Mouse (Mus musculus): ENCODE measurements at regions not wholly inside any gene's neighbourhood (a gene's known extent, or its start where the extent isn't known, plus 50 kb on each side); places are given as distances from the start of the nearest gene placed in this dataset.

DNA sequence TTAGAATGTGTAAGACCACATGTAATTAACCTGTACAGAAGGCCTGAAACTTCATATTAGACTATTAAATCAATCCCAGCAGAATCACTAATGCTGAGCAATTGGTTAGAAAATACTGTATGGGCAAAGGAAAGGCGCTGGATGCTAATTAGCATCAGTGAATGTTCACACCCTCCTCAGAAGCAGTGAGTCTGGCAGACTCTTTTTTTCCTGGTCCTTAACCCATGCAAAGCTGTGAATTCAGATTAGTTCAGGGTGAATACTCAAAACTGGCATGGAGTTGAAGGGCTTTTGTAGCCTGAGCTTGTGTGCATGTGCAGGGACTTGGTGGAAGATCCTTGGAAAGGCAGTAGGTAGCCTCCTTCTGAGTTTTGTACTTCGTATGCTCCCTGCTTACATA is 179.3 kb downstream of the Slc4a3 start:
- Histone ChIP-seq H3K27me3 (ENCODE audit: control insufficient read depth, insufficient read depth, low read length) (no peaks in the 10 kb centered on the region), H3K4me2 (ENCODE audit: low read depth, low read length) (no peak overlapping the region), H3K27ac (ENCODE audit: low read length) (no peak overlapping the region), H3K9ac (ENCODE audit: low read length) (no peak overlapping the region), H3K4me3 (ENCODE audit: low read length) (no peak overlapping the region), H3K36me3 (ENCODE audit: control insufficient read depth, insufficient read depth) (no peaks in the 10 kb centered on the region), H3K4me1 (ENCODE audit: control insufficient read depth, insufficient read depth, low read length) (no peaks in the 10 kb centered on the region), H3K9me3 (replicated peaks; ENCODE audit: control insufficient read depth, low read length) (peaks cover 2% of the 10 kb centered on the region; the same call in 1 of the 2 replicates)
- ATAC-seq (replicated peaks; ENCODE audit: extremely low read depth, insufficient read depth, low FRiP score), result no peak
- 76% methylated on average over 2 of the region's 2 CpGs for WGBS

DNA sequence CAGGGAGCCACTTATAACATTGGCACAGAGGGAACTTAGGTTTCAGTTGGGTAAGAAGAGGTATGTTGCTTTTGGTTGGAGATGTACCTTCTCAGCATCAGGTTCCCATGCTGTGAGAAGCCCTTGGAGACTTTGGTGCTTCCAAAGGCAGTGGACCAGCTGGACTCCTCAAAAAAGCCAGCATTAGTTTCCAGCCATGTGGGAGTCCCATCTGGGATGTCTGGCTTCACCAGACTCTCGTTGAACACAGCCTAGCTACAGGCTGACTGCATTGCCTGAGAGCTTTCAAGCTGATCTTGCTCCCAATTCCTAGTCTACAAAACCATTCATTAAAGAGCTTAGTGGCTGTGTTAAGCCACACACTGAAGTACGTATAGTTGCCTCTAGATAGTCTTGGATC is 182.8 kb downstream of the Slc4a3 start:
- Histone ChIP-seq H3K27ac (ENCODE audit: low read length) (no peak overlapping the region), H3K4me1 (ENCODE audit: control insufficient read depth, insufficient read depth, low read length) (peaks cover 9% of the 10 kb centered on the region), H3K9ac (ENCODE audit: low read length) (no peak overlapping the region), H3K9me3 (replicated peaks; ENCODE audit: control insufficient read depth, low read length) (peaks cover 2% of the 10 kb centered on the region; the same call in 1 of the 2 replicates), H3K4me2 (ENCODE audit: low read depth, low read length) (no peak overlapping the region), H3K4me3 (ENCODE audit: low read length) (no peak overlapping the region), H3K27me3 (ENCODE audit: control insufficient read depth, insufficient read depth, low read length) (no peaks in the 10 kb centered on the region), H3K36me3 (ENCODE audit: control insufficient read depth, insufficient read depth) (no peaks in the 10 kb centered on the region)
- no peak for ATAC-seq (replicated peaks; ENCODE audit: extremely low read depth, insufficient read depth, low FRiP score)
- 71% methylated on average over 2 of the region's 2 CpGs for WGBS

DNA sequence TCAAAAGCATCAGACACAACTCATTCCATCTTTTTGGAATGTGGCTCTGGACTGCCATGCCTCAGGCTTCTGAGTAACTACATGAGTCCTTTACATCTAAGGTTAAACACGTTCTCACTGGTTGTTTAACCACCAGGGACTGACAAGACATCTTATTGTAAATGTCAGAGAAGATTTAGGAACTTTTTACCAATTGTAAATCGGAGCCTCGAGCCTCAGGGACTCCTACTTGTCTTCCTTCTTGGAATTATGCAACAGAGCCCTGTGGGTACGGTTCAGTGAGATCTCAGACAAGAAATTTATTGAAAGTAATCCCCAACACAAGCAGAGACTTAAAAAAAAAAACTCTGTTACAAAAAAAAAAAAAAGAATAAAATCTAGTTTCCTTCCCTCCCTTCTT is 187.7 kb downstream of the Slc4a3 start:
- Histone ChIP-seq H3K9me3 (replicated peaks; ENCODE audit: control insufficient read depth, low read length) (no peaks in the 10 kb centered on the region), H3K4me1 (ENCODE audit: control insufficient read depth, insufficient read depth, low read length) (peaks cover 9% of the 10 kb centered on the region)
- WGBS, result 61% methylated on average over 4 of the region's 4 CpGs

DNA sequence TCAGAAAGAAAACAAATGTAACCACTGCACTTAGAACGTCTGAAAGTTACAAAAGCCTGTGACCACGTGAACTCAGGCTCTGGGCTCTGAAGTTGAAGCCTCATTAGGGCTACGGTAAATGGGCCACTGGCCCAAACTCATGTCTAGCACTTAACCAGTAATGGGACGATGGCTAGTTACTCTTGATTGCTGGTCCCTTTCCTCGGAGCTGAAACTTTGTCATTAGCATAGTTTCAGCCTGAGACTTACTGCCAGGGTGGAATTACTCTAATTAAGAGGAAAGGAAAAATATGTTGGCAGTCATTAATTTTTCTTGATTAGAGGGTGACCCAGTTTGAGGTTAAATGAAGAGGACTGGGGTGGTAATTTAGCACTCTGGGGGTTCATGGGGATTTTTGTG is 192.6 kb downstream of the Slc4a3 start:
- Histone ChIP-seq H3K9ac (ENCODE audit: low read length) (no peak overlapping the region), H3K27me3 (ENCODE audit: control insufficient read depth, insufficient read depth, low read length) (no peaks in the 10 kb centered on the region), H3K9me3 (replicated peaks; ENCODE audit: control insufficient read depth, low read length) (no peaks in the 10 kb centered on the region), H3K4me2 (ENCODE audit: low read depth, low read length) (no peak overlapping the region), H3K4me3 (ENCODE audit: low read length) (no peak overlapping the region), H3K36me3 (ENCODE audit: control insufficient read depth, insufficient read depth) (no peaks in the 10 kb centered on the region), H3K27ac (ENCODE audit: low read length) (no peak overlapping the region), H3K4me1 (ENCODE audit: control insufficient read depth, insufficient read depth, low read length) (no peaks in the 10 kb centered on the region)
- WGBS, result 64% methylated on average over 5 of the region's 5 CpGs
- ATAC-seq (replicated peaks; ENCODE audit: extremely low read depth, insufficient read depth, low FRiP score), result no peak

More for the DNA sequence above, 187.7 kb downstream of the Slc4a3 start:
- no peak overlapping the region for H3K4me2 ChIP-seq (ENCODE audit: low read depth, low read length)
- no peak overlapping the region for H3K9ac ChIP-seq (ENCODE audit: low read length)
- ATAC-seq (replicated peaks; ENCODE audit: extremely low read depth, insufficient read depth, low FRiP score), result no peak
- H3K4me3 ChIP-seq (ENCODE audit: low read length), result no peak overlapping the region
- H3K36me3 ChIP-seq (ENCODE audit: control insufficient read depth, insufficient read depth), result no peaks in the 10 kb centered on the region
- H3K27me3 ChIP-seq (ENCODE audit: control insufficient read depth, insufficient read depth, low read length), result no peaks in the 10 kb centered on the region
- no peak overlapping the region for H3K27ac ChIP-seq (ENCODE audit: low read length)

DNA sequence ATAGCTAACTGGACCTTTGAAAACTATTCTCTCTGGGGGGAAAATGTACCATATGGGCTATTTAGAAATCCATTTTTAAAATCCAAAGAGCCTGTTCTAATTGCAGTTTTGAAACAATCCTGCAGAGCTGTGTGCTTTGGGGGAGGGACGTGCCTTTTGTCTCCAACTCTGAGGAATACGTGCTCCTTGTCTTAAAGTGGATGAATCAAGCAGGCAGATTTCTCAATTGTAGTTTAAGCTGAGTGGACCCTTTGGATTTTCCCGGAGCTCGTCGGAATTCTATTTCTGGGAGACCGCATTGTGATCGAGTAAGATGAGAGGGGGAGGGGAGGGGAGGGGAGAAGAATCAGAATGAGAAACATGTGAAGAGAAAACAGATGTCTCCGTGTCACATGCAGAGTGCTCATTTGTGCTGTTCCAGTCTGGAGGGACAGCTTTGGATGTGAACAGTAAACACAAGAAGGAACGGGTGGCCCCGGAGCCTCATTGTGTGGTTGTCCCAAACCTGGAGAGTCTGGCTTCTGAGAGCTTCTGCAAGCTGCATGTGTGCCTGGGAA is 203.7 kb downstream of the Slc4a3 start:
- Histone ChIP-seq H3K36me3 (ENCODE audit: control insufficient read depth, insufficient read depth) (no peaks in the 10 kb centered on the region), H3K4me2 (ENCODE audit: low read depth, low read length) (0 out of 2 replicates have a peak overlapping the region, but pooled peaks have one; percentile 26), H3K4me1 (ENCODE audit: control insufficient read depth, insufficient read depth, low read length) (no peaks in the 10 kb centered on the region), H3K9ac (ENCODE audit: low read length) (no peak overlapping the region), H3K4me3 (ENCODE audit: low read length) (no peak overlapping the region), H3K9me3 (replicated peaks; ENCODE audit: control insufficient read depth, low read length) (no peaks in the 10 kb centered on the region; the same call in 1 of the 2 replicates), H3K27ac (ENCODE audit: low read length) (no peak overlapping the region), H3K27me3 (ENCODE audit: control insufficient read depth, insufficient read depth, low read length) (no peaks in the 10 kb centered on the region)
- ATAC-seq (replicated peaks; ENCODE audit: extremely low read depth, insufficient read depth, low FRiP score), result no peak
- 54% methylated on average over 10 of the region's 10 CpGs for WGBS

DNA sequence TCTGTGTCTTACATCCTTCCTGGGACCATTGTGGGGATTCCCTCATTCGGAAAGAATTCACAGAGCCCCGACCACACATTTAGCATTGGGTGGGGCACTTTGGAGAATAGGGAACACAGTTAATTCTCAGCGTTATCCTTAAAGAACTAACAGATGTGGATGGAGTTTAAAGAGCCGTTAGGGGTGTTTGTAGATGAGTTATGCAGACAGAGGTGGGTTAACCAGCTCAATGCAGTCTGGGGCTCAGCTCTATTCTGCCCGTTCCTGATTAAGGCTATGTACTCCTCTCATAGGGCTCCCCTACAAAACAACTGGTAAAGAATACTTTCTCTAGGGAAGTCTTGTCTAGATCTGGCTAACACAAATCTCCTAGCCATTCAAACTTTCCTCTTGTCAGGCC is 226.1 kb downstream of the Slc4a3 start:
- Histone ChIP-seq H3K27ac (ENCODE audit: low read length) (no peak overlapping the region), H3K4me3 (ENCODE audit: low read length) (no peak overlapping the region), H3K9ac (ENCODE audit: low read length) (no peak overlapping the region), H3K4me1 (ENCODE audit: control insufficient read depth, insufficient read depth, low read length) (no peaks in the 10 kb centered on the region), H3K27me3 (ENCODE audit: control insufficient read depth, insufficient read depth, low read length) (no peaks in the 10 kb centered on the region), H3K4me2 (ENCODE audit: low read depth, low read length) (no peak overlapping the region), H3K36me3 (ENCODE audit: control insufficient read depth, insufficient read depth) (no peaks in the 10 kb centered on the region), H3K9me3 (replicated peaks; ENCODE audit: control insufficient read depth, low read length) (no peaks in the 10 kb centered on the region)
- 51% methylated on average over 5 of the region's 5 CpGs for whole genome bisulfite sequencing
- ATAC-seq (replicated peaks; ENCODE audit: extremely low read depth, insufficient read depth, low FRiP score), result no peak

DNA sequence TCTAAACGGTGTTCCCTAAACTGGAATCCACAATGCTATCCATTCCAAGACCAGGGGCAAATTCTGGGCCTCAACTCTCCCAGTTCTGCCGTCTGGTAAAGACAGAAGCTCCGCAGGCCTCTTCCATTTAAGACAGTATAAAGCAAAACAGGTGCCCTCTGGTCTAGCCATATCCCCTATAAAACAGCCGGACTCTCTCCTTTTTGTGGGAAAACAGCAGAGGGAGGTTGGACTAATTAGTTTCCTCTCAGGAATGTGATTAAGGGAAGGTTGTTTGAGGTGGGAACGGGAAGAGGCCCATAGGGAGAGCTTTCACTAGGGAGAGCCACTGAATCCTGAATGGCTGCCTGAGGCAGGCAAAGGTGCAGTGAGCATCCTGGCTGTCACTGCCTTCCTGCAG is 226.9 kb downstream of the Slc4a3 start:
- no peaks in the 10 kb centered on the region for H3K4me1 ChIP-seq (ENCODE audit: control insufficient read depth, insufficient read depth, low read length)
- no peaks in the 10 kb centered on the region for H3K9me3 ChIP-seq (replicated peaks; ENCODE audit: control insufficient read depth, low read length)
- H3K27ac ChIP-seq (ENCODE audit: low read length), result no peak overlapping the region
- 69% methylated on average over 5 of the region's 5 CpGs for WGBS
- no peaks in the 10 kb centered on the region for H3K27me3 ChIP-seq (ENCODE audit: control insufficient read depth, insufficient read depth, low read length)
- no peak overlapping the region for H3K9ac ChIP-seq (ENCODE audit: low read length)
- H3K4me2 ChIP-seq (ENCODE audit: low read depth, low read length), result no peak overlapping the region
- no peak overlapping the region for H3K4me3 ChIP-seq (ENCODE audit: low read length)
- H3K36me3 ChIP-seq (ENCODE audit: control insufficient read depth, insufficient read depth), result no peaks in the 10 kb centered on the region
- ATAC-seq (replicated peaks; ENCODE audit: extremely low read depth, insufficient read depth, low FRiP score), result no peak

DNA sequence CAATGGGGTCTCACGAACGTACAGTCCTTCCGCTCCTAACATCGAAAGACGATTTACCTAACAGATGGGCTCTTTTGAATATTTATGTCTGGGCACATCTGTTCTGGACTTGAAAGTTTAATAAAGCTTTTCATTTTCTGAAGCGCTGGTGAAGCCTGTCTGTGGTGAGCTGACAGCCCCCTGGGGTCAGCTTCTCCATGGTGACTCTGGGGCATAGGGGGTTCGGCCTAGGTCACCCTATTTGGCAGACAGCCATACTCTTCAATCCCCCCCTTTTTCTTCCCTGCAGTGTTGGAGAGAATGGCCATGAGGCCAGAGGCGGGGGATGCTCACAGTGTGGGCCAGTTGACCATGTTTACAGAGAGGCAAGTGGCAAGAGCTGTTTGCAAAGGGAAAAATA is 232.8 kb downstream of the Slc4a3 start:
- no peak overlapping the region for H3K4me2 ChIP-seq (ENCODE audit: low read depth, low read length)
- no peak overlapping the region for H3K4me3 ChIP-seq (ENCODE audit: low read length)
- ATAC-seq (replicated peaks; ENCODE audit: extremely low read depth, insufficient read depth, low FRiP score), result no peak
- no peaks in the 10 kb centered on the region for H3K4me1 ChIP-seq (ENCODE audit: control insufficient read depth, insufficient read depth, low read length)
- H3K9me3 ChIP-seq (replicated peaks; ENCODE audit: control insufficient read depth, low read length), result 0 out of 2 replicates have a peak, but pooled peaks cover 2% of the 10 kb centered on the region
- H3K27ac ChIP-seq (ENCODE audit: low read length), result no peak overlapping the region
- 84% methylated on average over 8 of the region's 8 CpGs for WGBS
- H3K36me3 ChIP-seq (ENCODE audit: control insufficient read depth, insufficient read depth), result no peaks in the 10 kb centered on the region
- H3K27me3 ChIP-seq (ENCODE audit: control insufficient read depth, insufficient read depth, low read length), result no peaks in the 10 kb centered on the region
- no peak overlapping the region for H3K9ac ChIP-seq (ENCODE audit: low read length)

DNA sequence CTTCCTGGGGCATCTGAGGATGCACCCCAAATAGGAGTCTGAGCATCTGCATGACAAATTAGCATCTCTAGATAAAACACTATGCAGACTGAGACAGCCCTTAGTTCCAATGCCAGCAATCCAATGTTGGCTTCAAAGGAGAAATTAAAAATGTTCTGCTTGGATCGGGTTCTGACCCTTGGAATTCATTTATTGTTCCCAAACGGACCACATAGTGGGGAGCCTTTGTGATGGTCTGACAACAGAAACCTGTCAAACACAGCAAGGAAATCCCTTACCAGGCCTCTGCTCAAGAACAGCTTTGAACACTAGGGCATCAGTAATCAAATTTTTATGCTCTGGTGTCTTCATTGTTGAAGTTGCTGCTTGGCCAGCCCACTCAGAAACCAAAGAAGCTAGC is 237.1 kb downstream of the Slc4a3 start:
- no peaks in the 10 kb centered on the region for H3K36me3 ChIP-seq (ENCODE audit: control insufficient read depth, insufficient read depth)
- H3K4me1 ChIP-seq (ENCODE audit: control insufficient read depth, insufficient read depth, low read length), result no peaks in the 10 kb centered on the region
- H3K9me3 ChIP-seq (replicated peaks; ENCODE audit: control insufficient read depth, low read length), result 0 out of 2 replicates have a peak, but pooled peaks cover 2% of the 10 kb centered on the region
- no peak overlapping the region for H3K4me2 ChIP-seq (ENCODE audit: low read depth, low read length)
- no peak overlapping the region for H3K27ac ChIP-seq (ENCODE audit: low read length)
- no peak for ATAC-seq (replicated peaks; ENCODE audit: extremely low read depth, insufficient read depth, low FRiP score)
- H3K27me3 ChIP-seq (ENCODE audit: control insufficient read depth, insufficient read depth, low read length), result no peaks in the 10 kb centered on the region
- H3K4me3 ChIP-seq (ENCODE audit: low read length), result no peak overlapping the region
- no peak overlapping the region for H3K9ac ChIP-seq (ENCODE audit: low read length)
- 83% methylated on average over 2 of the region's 2 CpGs for WGBS
